Mouse (Mus musculus): Measurements from ENCODE around the gene Zswim8.

DNA sequence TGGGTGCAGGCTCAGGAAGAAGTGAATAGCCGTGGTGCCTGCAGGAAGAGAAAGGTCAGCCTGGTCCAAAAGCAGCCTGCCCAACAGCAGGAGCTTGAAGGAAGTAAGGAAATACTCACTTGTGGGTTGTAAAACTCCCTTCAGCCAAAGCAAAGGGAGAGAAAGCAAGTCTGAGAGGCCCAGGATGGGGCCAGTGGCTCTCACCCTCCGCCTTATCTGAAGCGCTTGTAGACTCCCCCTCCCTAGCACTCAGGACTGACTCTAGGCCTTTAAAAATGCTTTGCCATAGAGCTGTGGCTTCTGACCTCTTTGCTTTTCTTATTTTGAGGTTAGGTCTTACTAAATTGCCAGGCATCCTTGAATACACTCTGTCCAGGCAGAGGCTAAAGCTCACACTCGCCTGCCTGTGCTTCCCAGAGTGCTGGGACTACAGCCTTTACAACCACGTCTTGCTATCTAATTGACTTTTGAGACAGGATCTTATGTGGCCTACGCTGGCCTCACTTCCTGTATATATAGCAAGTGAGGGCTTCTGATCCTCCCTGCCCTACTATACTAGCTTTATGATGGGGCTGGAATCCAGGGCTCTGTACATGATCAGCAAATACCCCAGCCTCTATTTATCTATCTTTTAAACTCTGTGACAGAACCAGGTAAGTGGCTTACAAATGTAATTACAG, 18.4 kb downstream of the Zswim8 start:
- TF ChIP-seq POLR2A (IDR thresholded peaks at IDR 0.05; ENCODE audit: extremely low read depth, insufficient read depth, low read length) (no peak), CTCF (IDR thresholded peaks at IDR 0.05; ENCODE audit: low read depth, low read length) (no peak)

Measured in liver, adult 2 months (tissue).